Mouse (Mus musculus) kidney, postnatal 36 days (tissue): Measurements from ENCODE around the gene Col5a3.
"Not testable (repeated sequence)": the region's sequence is repeated elsewhere in the genome, so short reads cannot be mapped to it uniquely, and the experiment has no call there.

Experiments
- DNase-seq, 2 experiments: peaks; one replicate each; pipeline ENCODE4 v3.0.0; 2021 to 2022; ENCODE audit warnings: mixed read lengths in 2 of 2

Col5a3 gene

GRCm38 (mm10) chr9:20814521-20815272, at the start of gene Col5a3:
Gene Col5a3 (minus strand): TSS chr9:20815067.
- peak; percentile 23 to 49 for DNase-seq

GRCm38 (mm10) chr9:20862225-20862624, 47.4 kb upstream of the Col5a3 start:
- DNase-seq = no peak

- peak; percentile 13 to 53 for DNase-seq
Observed at GRCm38 (mm10) chr9:20861821-20862220, 47.0 kb upstream of the Col5a3 start.

- DNase-seq = no peak
Observed at GRCm38 (mm10) chr9:20859926-20860325, 45.1 kb upstream of the Col5a3 start.

GRCm38 (mm10) chr9:20857131-20857530, 42.3 kb upstream of the Col5a3 start:
- DNase-seq = peak; percentile 64 to 77

- DNase-seq = no peak
Observed at GRCm38 (mm10) chr9:20850179-20850578, 35.3 kb upstream of the Col5a3 start.

GRCm38 (mm10) chr9:20842670-20843069, 27.8 kb upstream of the Col5a3 start:
- peak in 1 of 2 experiments; percentile 17 for DNase-seq

- no peak for DNase-seq
Observed at GRCm38 (mm10) chr9:20842211-20842610, 27.3 kb upstream of the Col5a3 start.

- peak in 1 of 2 experiments; percentile 39 for DNase-seq
Observed at GRCm38 (mm10) chr9:20838931-20839330, 24.1 kb upstream of the Col5a3 start.

GRCm38 (mm10) chr9:20837184-20837947, 22.5 kb upstream of the Col5a3 start:
- no peak for DNase-seq

GRCm38 (mm10) chr9:20835431-20835954, 20.6 kb upstream of the Col5a3 start:
- not testable (repeated sequence) for DNase-seq

GRCm38 (mm10) chr9:20834881-20835280, 20.0 kb upstream of the Col5a3 start:
- DNase-seq = no peak

- peak; percentile 93 to 99 for DNase-seq
Observed at GRCm38 (mm10) chr9:20830901-20831643, 16.2 kb upstream of the Col5a3 start.

GRCm38 (mm10) chr9:20828127-20828526, 13.3 kb upstream of the Col5a3 start:
- DNase-seq = no peak

- no peak for DNase-seq
Observed at GRCm38 (mm10) chr9:20825781-20826180, 10.9 kb upstream of the Col5a3 start.

GRCm38 (mm10) chr9:20822821-20823220, 8.0 kb upstream of the Col5a3 start:
- DNase-seq = no peak

GRCm38 (mm10) chr9:20820001-20820400, 5.1 kb upstream of the Col5a3 start:
- DNase-seq = no peak

GRCm38 (mm10) chr9:20818236-20818635, 3.4 kb upstream of the Col5a3 start, which contains the start of gene Rdh8:
Gene Rdh8 (plus strand): TSS chr9:20818503.
- DNase-seq = no peak

- peak in 1 of 2 experiments; percentile 61 for DNase-seq
Observed at GRCm38 (mm10) chr9:20812537-20813271, 2.2 kb downstream of the Col5a3 start.

- DNase-seq = no peak
Observed at GRCm38 (mm10) chr9:20810773-20811172, 4.1 kb downstream of the Col5a3 start.

GRCm38 (mm10) chr9:20810271-20810670, 4.6 kb downstream of the Col5a3 start:
- DNase-seq = no peak

GRCm38 (mm10) chr9:20805706-20806105, 9.2 kb downstream of the Col5a3 start:
- DNase-seq = no peak
